Mouse (Mus musculus) urinary bladder, adult 18-20 months (tissue): ENCODE data around the gene Unc5c.

Source experiments
- DNase-seq, 2 experiments: peaks; one replicate each; pipeline ENCODE4 v3.0.0; 2022; ENCODE audit warnings: low spot score in 2 of 2, mixed read lengths in 2 of 2

The Unc5c gene

GRCm38 (mm10) chr3:141711601-141712000 lies 246.6 kb downstream of the Unc5c start:
- no peak for DNase-seq

- DNase-seq, result no peak
Measured at GRCm38 (mm10) chr3:141716371-141716770, 251.4 kb downstream of the Unc5c start.

- no peak for DNase-seq
Measured at GRCm38 (mm10) chr3:141719050-141719449, 254.0 kb downstream of the Unc5c start.

- DNase-seq, result no peak
Measured at GRCm38 (mm10) chr3:141724499-141724898, 259.5 kb downstream of the Unc5c start.

- DNase-seq, result no peak
Measured at GRCm38 (mm10) chr3:141725432-141725831, 260.4 kb downstream of the Unc5c start.

GRCm38 (mm10) chr3:141733844-141734243 lies 268.8 kb downstream of the Unc5c start:
- no peak for DNase-seq

GRCm38 (mm10) chr3:141735285-141735684 lies 270.3 kb downstream of the Unc5c start:
- no peak for DNase-seq

GRCm38 (mm10) chr3:141745322-141745721 lies 280.3 kb downstream of the Unc5c start:
- DNase-seq, result no peak

- DNase-seq, result no peak
Measured at GRCm38 (mm10) chr3:141748694-141749381, 283.8 kb downstream of the Unc5c start.

- no peak for DNase-seq
Measured at GRCm38 (mm10) chr3:141752172-141752571, 287.2 kb downstream of the Unc5c start.

- no peak for DNase-seq
Measured at GRCm38 (mm10) chr3:141757259-141757658, 292.2 kb downstream of the Unc5c start.

- no peak for DNase-seq
Measured at GRCm38 (mm10) chr3:141778411-141778919, 313.4 kb downstream of the Unc5c start.

- DNase-seq, result no peak
Measured at GRCm38 (mm10) chr3:141779186-141779585, 314.2 kb downstream of the Unc5c start.

- no peak for DNase-seq
Measured at GRCm38 (mm10) chr3:141782553-141782952, 317.5 kb downstream of the Unc5c start.

GRCm38 (mm10) chr3:141791026-141791780 lies 326.2 kb downstream of the Unc5c start:
- DNase-seq, result no peak

GRCm38 (mm10) chr3:141792106-141792505 lies 327.1 kb downstream of the Unc5c start:
- DNase-seq, result no peak

- DNase-seq, result no peak
Measured at GRCm38 (mm10) chr3:141793755-141794154, 328.7 kb downstream of the Unc5c start.

- DNase-seq, result no peak
Measured at GRCm38 (mm10) chr3:141794371-141794770, 329.4 kb downstream of the Unc5c start.

GRCm38 (mm10) chr3:141797372-141797771 lies 332.4 kb downstream of the Unc5c start:
- no peak for DNase-seq

- no peak for DNase-seq
Measured at GRCm38 (mm10) chr3:141797789-141798188, 332.8 kb downstream of the Unc5c start.

- no peak for DNase-seq
Measured at GRCm38 (mm10) chr3:141804133-141804532, 339.1 kb downstream of the Unc5c start.

- no peak for DNase-seq
Measured at GRCm38 (mm10) chr3:141809581-141809980, 344.6 kb downstream of the Unc5c start.

- no peak for DNase-seq
Measured at GRCm38 (mm10) chr3:141810944-141811343, 345.9 kb downstream of the Unc5c start.
